Mouse (Mus musculus) left cerebral cortex, adult 2 months (tissue): ENCODE results near the gene Sorcs3. TPM values are rescaled to one million over a fixed set of nuclear protein-coding genes. Genes with fewer than 3 reads are reported as not detected.

ENCODE experiments used
- DNase-seq, 2 experiments: peaks; one replicate each; pipeline ENCODE4 v3.0.0; 2021 to 2022; ENCODE audit warnings: low spot score in 2 of 2, mixed read lengths in 1 of 2; ENCODE audit errors: extremely low spot score in 1 of 2
- H3K27ac ChIP-seq: fragments of 200-600 bp; 2 replicates; pipeline ENCODE4 v1.8.1; 2022
- H3K4me3 ChIP-seq: fragments of 200-600 bp; 2 replicates; pipeline ENCODE4 v1.8.1; 2022
- CTCF ChIP-seq: fragments of 200-600 bp; IDR thresholded peaks from 2 replicates; pipeline ENCODE4 v1.8.1; 2022; ENCODE audit warnings: antibody characterized with exemption, mild to moderate bottlenecking, moderate library complexity
- intact Hi-C: fragments of 180-260 bp; cut with DNase I; formaldehyde crosslinking; loops from one replicate; pipeline ENCODE4 v1.15.1; 2025
- total RNA-seq, 2 experiments: library from RNA; stranded (reverse); gene quantifications; 2 replicates each; pipeline ENCODE4 v1.2.3; 2021

The Sorcs3 gene
- total RNA-seq, 2 experiments from 2014 or later, result 38.8 to 51.0 TPM

DNA sequence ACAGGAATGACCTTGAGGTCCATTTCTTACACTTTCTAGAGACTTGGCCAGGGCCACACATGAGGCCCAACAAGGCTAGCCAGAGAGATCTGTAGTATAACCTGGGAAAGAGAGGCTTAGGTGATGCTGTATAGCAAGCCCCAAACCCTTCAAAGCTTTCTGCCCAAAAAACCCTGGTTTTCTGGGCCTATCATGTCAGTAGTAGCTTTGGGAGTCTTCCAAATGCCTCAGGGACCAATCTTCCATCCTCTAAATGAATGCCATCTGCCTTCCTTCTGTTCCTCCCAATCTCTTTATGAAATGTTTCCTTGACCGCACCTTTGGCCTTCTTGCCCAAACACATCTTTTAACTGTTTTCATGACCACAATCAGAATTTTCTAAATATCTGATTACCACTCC, 474.1 kb downstream of the Sorcs3 start:
- no peak for DNase-seq
- Histone ChIP-seq H3K4me3 (no peak overlapping the region), H3K27ac (no peak overlapping the region)
- TF ChIP-seq CTCF, result no peak
- intact Hi-C loops, result no loop called here

DNA sequence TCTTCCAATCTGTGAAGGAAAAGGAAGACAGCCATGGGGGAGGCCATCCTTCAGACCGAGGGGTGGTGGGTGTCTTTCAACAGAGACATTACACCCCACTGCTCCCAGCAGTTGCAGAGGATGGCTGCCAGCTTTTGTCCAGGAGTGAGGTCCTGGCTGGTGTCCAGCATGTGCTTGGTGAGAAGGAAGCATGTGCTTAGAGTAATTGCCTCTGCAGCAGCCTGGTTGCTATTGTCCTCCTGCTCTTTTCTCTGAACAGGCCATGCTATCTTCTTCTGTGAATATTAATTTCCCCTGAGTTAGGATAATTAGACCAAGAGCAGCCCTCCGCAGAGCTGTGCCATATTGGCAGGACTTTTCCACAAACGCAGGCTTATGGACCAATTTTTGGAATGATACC, 476.7 kb downstream of the Sorcs3 start:
- H3K4me3 ChIP-seq, result no peak overlapping the region
- no peak for DNase-seq
- intact Hi-C loops, result no loop called here
- TF ChIP-seq CTCF, result no peak
- no peak overlapping the region for H3K27ac ChIP-seq

DNA sequence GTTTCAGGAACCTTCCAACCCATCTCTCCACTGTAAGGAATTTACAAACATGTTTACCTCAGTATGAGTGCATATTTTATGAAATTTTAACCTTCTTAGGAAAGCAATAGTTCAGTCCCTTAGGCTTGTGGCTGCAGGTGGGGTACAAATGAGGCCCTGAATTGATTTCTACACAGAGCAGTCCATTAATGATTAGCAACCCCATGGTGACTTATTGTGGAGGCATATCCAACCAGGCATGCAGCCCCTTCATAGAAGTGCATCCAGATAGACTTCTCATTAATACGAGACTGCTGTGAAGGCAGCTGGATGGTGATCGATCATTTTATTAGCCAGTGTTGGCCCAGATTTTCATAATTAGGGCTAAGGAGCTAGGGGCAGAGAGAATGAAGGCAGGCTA, 480.5 kb downstream of the Sorcs3 start:
- intact Hi-C loops, result no loop called here
- no peak for TF ChIP-seq CTCF
- no peak overlapping the region for H3K4me3 ChIP-seq
- no peak for DNase-seq
- no peak overlapping the region for H3K27ac ChIP-seq

DNA sequence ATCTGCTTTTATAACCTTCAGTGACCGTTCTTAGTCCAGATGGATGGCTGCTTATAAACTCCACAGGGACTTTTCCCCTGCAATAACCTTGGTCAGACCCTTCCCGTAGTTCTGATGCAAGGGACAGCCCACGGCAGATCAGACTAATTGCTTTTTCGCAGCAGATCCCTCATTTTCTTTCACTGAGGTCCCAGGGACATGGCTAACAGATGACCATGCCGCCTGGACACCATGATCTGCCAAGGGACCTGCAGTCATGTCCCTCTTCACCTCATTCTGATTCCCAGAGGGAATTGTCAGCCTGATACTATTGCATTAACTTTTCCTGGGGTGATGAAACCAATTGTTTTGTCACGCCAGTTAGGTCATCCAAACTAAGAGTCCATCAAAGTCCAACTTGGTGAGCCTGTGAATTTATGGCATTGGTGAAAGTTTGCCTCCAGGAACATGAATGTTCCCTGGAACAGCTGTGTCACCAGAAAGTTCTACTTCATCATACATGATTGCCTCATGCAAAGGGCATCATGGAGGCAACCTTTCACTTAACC, 494.4 kb downstream of the Sorcs3 start:
- no peak for TF ChIP-seq CTCF
- intact Hi-C loops, result no loop called here
- Histone ChIP-seq H3K27ac (no peak overlapping the region), H3K4me3 (no peak overlapping the region)
- DNase-seq, result no peak

DNA sequence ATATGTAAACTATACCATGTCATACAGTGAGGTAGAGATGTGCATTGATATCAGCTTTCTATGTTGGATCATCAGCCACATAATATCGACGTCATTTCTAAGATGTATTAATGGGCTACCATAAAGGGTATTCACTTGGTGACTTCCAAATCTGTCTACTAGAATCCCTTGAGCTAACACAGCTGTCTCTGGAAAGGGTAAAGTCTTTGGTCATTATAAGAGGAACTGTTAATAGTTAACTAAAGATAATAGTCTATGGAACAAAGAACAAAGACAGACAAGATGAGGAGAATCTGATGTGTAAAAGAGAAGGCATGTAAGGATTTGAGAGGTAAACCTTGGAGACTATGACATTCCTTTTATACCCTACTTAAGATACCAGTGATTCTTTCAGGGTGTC, 497.9 kb downstream of the Sorcs3 start:
- no peak for DNase-seq
- no peak overlapping the region for H3K4me3 ChIP-seq
- intact Hi-C loops, result no loop called here
- TF ChIP-seq CTCF, result no peak
- H3K27ac ChIP-seq, result no peak overlapping the region

DNA sequence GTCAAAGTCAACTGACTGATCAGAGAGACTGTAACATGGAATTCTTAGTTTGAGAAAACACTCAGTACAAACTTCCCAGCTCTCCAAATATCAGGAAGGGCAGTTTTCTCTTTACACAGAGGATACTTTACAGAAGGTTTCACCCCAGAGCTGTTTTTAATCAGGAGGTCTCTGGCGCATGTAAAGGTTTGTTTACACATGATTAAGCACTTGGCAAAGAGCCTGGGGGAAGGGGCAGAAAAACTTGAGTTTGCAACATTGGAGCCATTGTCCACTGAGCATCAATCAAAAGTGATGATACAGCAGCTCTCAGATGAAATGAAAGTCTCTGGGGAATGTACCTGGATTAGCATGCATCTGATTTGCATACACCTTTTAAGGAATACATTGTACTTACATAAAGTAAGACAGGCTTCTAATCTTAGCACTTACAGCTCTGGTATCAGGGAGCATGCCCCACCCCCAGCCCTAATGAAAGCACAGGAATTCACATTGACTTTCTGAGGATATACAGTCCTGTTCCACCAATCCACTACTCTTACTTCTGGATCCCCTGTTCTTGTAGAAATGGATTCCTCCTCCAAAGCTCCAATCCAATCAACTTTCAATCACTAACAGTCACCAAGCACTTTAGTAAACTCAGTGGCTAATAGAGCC, 500.6 kb downstream of the Sorcs3 start:
- DNase-seq, result no peak
- Histone ChIP-seq H3K27ac (no peak overlapping the region), H3K4me3 (no peak overlapping the region)
- no peak for TF ChIP-seq CTCF
- intact Hi-C loops, result no loop called here

DNA sequence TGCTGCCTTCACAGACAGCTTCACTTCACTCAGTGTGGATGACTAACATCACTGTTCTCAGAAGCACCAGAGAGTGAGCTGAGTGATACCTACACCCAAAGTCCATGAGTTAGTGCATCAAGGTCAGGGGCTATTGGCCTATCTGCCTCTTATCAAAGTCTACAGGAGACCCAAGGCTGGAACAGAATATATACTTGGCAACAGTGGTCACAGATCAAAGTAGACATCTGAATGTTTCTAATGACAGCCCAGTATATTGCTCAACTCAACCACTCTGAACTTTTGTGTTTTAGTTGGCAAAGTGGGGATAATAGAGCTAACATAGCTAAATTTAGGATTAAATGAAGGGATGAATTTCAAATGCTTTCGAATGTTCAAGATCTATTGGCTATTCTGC, 501.1 kb downstream of the Sorcs3 start:
- intact Hi-C loops, result no loop called here
- Histone ChIP-seq H3K27ac (no peak overlapping the region), H3K4me3 (no peak overlapping the region)
- DNase-seq, result no peak
- no peak for TF ChIP-seq CTCF

DNA sequence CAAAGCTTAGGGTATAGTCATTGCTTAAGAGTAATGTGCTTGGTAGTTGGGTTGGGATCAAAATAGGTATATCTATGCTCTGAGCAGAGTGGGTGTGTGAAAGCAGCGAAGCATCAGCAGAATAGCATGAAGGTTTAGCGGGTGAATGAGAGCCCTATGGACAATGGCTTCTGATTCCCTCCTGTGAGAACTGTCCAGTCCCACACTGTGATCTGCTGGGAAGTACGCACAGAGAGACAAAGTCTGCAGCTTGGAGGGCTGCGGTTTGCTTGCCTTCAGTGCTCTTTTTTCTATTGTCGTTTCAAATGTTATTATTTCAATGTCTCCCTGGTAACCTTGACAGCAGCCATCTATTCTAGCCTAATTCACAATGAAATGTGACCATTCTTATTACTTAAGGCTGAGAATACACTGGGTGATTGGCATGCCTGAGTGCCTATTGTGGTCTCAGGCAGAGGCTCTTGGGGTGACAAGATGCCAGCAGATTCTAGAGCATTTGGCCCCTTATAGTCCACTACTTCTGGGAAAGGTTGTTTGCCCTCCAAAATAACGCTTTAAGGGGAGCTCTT, 520.1 kb downstream of the Sorcs3 start:
- no peak for DNase-seq
- H3K4me3 ChIP-seq, result no peak overlapping the region
- intact Hi-C loops, result no loop called here
- no peak for TF ChIP-seq CTCF
- H3K27ac ChIP-seq, result no peak overlapping the region

DNA sequence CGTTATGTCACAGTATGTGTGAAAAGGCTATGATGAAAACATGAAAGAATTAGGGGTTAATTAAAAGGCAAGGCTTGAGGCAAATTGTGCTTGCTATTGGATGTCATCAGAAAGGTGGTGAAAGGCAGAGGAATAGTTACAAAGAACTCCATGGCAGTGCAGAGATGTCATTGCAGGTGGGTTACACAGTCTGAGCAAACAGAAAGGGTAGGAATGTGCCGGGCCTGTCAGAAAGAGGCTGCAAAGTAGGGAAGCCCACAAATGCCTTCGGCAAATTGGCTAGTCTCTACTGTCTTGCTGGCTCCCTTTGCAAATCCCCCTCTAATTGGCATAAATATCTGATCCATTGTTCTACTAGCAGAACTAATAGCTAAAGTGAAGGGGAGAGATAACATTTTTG, 521.2 kb downstream of the Sorcs3 start:
- intact Hi-C loops, result no loop called here
- H3K4me3 ChIP-seq, result no peak overlapping the region
- TF ChIP-seq CTCF, result no peak
- no peak overlapping the region for H3K27ac ChIP-seq
- DNase-seq, result no peak

DNA sequence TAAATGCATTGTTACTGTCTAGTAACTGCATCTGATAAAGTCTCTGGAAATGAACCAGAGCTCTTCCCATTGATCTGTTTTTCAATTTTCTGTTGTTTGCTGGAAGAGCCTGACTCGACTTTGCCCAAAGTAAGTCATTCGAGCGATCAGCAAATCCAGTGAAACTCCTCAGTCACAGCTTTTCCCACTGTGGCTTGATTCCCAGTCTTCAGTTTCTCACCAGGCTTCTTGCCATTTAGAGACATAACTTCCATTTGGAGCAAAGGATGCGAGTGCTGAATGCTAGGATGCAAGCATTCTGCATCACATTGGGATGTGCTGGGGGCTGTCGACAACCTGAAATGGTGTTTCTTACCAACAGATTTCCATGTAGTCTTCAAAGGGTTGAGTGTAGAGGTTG, 521.8 kb downstream of the Sorcs3 start:
- intact Hi-C loops, result no loop called here
- no peak for DNase-seq
- H3K4me3 ChIP-seq, result no peak overlapping the region
- TF ChIP-seq CTCF, result no peak
- no peak overlapping the region for H3K27ac ChIP-seq

DNA sequence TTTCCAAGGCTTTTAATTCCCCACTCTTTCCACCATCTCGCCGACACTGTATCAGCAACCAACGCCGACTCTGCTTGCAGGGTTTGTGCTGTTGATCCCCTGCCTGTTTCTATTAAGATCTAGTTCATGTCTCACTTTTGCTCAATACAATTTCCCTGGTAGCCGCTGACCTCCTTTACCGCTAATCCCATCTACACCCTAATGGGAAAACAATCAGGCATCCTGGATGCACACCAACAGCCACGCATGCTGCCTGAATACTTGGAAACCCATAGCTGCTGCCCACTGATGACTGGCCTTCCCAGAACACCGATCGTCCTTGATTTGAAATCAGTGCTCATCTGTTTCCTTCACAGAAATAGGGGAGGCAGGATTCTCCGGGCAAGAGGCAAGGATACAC, 525.9 kb downstream of the Sorcs3 start:
- no peak for DNase-seq
- TF ChIP-seq CTCF, result no peak

DNA sequence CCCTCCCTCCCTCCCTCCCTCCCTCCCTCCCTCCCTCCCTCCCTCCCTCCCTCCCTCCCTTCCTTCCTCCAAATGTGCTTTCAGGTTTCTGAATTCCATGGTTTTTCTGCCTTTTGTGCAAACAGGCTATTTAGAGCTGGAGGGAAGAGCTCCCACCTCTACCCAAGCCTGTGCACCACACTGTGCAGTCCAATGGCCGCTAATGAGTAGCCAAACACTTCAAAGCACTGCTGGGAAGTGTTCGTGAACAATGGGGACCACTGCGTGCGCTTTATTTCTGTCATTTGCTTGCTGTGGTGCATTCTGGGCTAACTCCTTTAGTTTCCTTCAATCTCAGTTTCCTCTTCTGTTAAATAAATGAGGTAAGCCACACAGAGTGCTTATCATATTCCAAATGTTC, 528.5 kb downstream of the Sorcs3 start:
- no peak overlapping the region for H3K27ac ChIP-seq
- no peak for TF ChIP-seq CTCF
- H3K4me3 ChIP-seq, result no peak overlapping the region
- no peak for DNase-seq
- intact Hi-C loops, result no loop called here

More for the DNA sequence above, 525.9 kb downstream of the Sorcs3 start:
- Histone ChIP-seq H3K4me3 (no peak overlapping the region), H3K27ac (no peak overlapping the region)
- intact Hi-C loops, result no loop called here

DNA sequence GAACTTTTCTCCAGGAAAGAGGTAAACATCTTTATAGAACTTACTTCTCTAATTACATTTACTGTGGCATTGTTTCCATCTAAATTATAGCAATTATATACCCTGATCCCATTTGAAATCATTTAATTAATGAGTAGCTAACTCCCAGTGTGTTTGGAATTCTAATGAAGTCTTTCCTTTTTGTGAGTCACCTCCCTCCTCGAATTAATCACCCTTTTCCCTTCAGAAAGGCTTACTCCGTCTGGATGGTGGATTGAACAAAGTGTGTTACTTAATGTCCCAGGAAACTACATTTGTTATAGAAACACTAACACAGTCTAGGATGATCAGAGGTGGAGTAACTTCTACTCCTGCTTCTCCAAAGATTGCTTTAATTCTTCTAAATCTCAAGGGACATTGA, 531.7 kb downstream of the Sorcs3 start:
- DNase-seq, result no peak
- intact Hi-C loops, result no loop called here
- no peak for TF ChIP-seq CTCF
- H3K4me3 ChIP-seq, result no peak overlapping the region
- no peak overlapping the region for H3K27ac ChIP-seq
